Mouse (Mus musculus) R1 (cell line): Measurements from ENCODE around the gene Gm12394.
"Not testable (repeated sequence)": the region's sequence is repeated elsewhere in the genome, so short reads cannot be mapped to it uniquely, and the experiment has no call there.

ENCODE experiments used
- DNase-seq: peaks from one replicate; pipeline ENCODE4 v3.0.0-alpha.2; 2018; ENCODE audit warnings: low read depth, low spot score

Gm12394 gene

DNA sequence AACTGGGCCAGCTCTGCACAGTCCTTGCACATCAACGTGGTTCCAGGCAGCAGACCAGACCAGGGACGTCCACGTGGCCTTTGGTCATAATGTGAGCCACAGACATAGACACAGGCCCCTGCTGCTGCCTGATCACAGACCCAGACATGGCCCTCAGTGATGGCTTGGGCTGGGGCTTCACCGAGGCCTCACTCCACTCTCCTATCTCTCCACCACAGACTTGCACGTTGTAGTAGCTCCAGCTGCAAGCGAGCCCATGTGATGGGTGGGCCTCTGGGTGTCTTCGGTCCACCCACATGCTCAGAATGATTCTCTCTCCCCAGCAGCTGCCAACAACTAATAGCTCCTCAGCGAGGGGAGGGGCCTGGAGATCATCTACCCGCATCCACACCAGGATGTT lies 3.9 kb upstream of the Gm12394 start:
- DNase-seq, result not testable (repeated sequence)

DNA sequence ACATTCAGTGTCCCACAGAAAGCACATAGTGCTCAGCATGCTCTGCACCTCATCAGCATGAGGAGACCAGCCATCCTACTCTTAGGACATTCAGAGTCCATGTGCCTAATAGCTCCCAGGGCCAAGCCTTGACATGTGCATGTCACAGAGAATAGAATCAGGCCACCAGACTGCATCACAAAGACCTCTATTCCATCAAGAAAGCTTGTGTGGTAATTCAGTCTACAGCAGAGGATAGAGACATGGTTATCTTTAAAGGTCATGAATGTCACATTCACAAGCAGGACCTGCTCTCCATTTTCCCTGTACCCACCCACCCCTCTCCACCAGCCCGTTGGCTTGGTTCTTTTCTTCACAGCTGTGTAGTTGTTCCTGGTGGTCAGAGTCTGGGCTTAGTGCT lies 2.8 kb downstream of the Gm12394 start, which contains the start of gene Fam205a1:
Gene Fam205a1 (minus strand): TSS at position 101 of the 400 bp plus-strand sequence.
- DNase-seq, result not testable (repeated sequence)

DNA sequence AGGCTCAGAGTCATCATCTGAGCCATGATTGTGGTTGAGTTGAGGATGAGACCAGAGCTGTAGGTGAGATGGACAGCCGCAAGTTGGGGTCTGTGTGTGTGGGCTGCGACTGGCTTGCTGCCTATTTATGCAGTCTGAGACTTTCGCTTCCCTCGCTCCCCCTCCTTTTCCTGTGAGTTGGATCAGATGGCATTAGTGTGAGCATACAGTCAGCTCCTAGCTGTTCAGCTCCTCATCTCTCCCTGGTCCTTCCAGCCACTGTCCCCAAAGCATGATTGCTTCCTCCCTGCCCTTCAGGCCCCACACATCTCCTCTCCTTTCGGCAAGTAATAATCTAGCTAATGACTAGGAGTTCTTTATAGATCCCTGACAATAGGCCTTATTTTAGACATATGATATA lies 82.7 kb downstream of the Gm12394 start, which contains the start of gene Ccl21a:
Gene Ccl21a (minus strand): TSS at position 101 of the 400 bp plus-strand sequence.
- not testable (repeated sequence) for DNase-seq

DNA sequence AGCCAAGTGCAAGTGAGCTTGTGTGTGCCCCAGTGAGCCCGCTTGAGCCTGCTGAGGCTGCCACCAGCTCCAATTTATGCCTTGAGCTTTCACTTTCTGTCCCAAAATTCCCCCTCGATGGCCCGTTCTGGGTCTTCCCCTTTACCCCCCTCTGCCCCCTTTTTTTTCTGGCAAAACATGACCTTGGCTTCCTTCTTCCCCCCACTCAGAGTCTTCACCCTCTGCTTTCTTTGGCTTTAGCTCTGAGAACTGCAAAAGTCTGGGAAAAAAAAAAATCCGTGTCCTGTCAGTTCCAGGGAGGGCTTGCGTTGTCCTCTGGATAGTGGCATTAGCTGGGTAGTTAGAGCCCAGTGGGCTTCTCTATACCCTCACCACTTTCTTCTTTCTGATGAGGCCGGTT lies 100.1 kb downstream of the Gm12394 start, which contains the start of gene Ccl19:
Gene Ccl19 (minus strand): TSS at position 101 of the 400 bp plus-strand sequence.
- DNase-seq, result not testable (repeated sequence)

DNA sequence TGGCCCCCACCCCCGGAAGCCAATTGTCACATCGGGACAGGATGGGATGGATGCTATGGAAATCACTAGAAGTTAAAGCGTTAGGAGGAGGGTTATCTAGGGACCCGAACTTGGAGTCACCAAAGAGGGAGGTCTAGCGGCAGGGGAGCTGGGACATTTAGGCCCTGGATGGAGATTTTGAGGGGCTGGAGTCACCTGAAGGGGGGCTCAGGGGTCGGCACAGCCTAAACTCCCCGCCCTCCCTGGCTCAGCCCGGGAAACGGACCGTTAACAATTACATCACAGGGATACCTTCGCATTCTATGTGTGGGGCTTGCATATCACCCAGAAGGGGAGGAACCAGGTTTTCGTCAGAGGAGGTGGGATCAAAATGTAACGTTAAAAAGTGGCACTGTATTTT lies 121.3 kb downstream of the Gm12394 start, which contains the start of gene 4930578G10Rik:
Gene 4930578G10Rik (plus strand): TSS at position 301 of the 400 bp plus-strand sequence.
- not testable (repeated sequence) for DNase-seq
